Mouse (Mus musculus): ENCODE measurements around the gene C530008M17Rik. TPM values are rescaled to one million over a fixed set of nuclear protein-coding genes. Genes with fewer than 3 reads are reported as not detected.

The C530008M17Rik gene
- total RNA-seq, 2 experiments from 2014 or later, result 2.4 to 2.7 TPM

- DNase-seq, result no peak
- intact Hi-C loops (cut with DNase I), result no loop called here
Measured at GRCm38 (mm10) chr5:76698187-76698586, 41.9 kb downstream of the C530008M17Rik start.

- intact Hi-C loops (cut with DNase I), result no loop called here
- DNase-seq, result no peak
Measured at GRCm38 (mm10) chr5:76701127-76701853, 45.0 kb downstream of the C530008M17Rik start.

DNA sequence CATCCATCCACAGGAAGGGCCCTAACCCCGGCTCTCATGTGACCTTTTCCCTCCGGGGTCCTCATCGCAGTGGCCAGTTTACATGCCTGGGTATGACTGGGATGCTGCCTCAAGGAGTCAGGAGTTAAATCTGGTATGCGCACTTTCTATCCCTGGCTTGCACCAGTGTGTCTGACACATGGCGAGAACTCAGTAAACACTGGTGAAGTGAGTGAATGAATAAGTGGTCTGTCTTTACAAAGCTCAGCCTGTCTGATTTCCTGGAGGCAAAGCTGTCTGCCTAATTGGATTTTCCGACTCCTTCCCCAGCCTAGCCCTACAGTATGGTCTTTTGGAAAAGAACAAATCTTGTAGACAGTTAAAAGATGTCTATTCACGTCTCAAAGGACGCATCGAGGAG lies 45.8 kb downstream of the C530008M17Rik start:
- intact Hi-C loops (cut with DNase I), result no loop called here
- no peak for DNase-seq

DNA sequence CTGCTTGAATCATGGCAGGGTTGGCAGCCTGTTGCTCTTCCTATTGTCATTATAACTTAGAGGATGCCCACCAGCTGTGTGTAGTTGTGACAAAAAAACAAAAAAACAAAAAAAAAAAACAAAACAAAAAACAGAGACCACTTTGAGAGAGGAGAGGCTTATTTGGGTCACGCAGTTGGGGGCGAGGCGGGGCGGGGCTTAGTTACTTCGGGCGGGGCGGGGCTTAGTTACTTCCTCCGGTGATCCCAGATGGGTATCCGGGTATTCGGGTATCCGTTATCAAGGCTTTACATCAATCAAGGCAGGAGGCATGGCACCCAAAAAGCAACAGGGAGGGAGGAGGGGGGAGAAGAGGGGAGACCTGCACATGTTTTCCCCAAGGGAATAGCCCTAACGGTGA lies 46.3 kb downstream of the C530008M17Rik start:
- intact Hi-C loops (cut with DNase I), result no loop called here
- no peak for DNase-seq

DNA sequence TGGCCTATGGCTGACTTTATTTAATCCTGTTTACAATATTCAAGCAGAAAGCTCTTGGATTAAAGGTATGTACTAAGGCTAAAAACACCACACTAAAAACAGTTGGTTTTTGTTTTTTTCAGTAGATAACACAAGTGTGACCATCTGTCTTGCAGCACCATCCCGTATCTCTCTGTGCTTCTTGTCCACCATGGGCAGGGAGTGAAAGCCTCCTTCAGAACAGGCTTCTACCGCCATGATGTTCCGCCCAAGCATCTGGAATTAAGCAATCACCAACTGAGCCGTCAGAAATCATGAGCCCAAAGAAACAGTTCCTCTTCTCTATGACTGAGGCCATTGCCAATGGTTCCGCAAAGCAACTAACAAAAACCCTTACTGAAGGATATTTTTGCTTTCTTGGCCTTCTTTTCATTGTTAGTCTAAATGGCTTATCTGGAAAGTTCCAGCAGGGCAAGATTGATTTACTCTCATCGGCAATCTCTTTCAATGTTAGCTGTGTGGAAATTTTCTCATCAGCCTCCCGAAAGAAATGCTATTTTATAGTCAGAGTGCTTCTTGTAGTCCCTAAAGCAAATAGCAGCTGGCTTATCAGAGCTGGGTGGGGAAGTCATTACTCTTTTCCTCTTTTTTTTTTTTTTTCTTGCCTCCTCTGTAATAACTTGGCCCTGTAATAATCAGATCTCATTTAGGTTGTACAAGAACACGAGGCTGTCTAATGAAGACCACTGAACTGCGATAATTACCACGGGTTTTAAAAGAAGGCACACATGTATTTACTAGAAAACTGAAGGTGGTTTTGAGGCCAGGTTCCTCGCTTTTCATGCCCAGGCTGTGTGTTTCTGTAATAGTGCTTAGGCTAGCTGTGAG lies 49.2 kb downstream of the C530008M17Rik start:
- intact Hi-C loops (cut with DNase I), result no loop called here
- DNase-seq, result no peak

DNA sequence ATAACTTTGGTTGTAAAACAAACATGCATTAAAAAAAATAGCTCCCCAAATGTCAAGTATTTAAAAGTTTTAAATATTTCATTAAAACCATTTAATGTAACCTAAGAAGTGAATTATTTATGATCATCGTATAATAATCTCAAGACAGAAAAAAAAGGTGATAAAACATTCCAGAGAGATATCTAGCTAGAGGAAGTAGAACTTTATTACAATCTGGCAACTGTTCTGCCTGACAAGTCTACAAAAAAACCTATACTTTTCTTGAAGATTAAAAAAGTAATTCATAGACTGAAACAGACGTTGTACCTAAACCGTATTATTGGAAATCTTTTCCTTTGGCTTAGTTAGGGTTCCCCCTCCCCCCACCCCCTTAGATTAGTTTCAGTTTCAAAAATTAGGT lies 50.8 kb downstream of the C530008M17Rik start:
- intact Hi-C loops (cut with DNase I), result no loop called here
- DNase-seq, result no peak

GRCm38 (mm10) chr5:76708004-76708403 lies 51.7 kb downstream of the C530008M17Rik start:
- DNase-seq, result no peak
- intact Hi-C loops (cut with DNase I), result no loop called here

- intact Hi-C loops (cut with DNase I), result no loop called here
- no peak for DNase-seq
Measured at GRCm38 (mm10) chr5:76713743-76714142, 57.4 kb downstream of the C530008M17Rik start.

DNA sequence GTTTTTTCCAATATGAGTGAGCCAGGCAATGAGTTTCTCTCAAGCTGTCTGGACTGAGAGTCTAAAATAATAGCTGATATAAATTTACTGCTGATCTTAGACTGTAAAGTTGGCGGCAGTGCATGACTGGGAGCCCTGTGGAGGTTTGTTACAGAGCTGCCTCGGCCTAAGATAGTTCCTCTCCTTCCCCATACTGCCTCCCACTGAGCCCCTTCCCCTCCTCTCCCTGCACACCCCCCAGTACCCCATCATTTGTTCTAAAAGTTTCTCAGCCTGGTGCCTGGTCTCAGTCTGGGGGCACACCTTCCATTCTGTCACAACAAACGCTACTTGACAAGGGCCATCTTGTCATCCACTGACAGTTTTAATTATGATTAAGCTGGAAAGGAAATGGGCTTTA lies 63.6 kb downstream of the C530008M17Rik start:
- DNase-seq, result no peak
- intact Hi-C loops (cut with DNase I), result no loop called here

- intact Hi-C loops (cut with DNase I), result no loop called here
- DNase-seq, result no peak
Measured at GRCm38 (mm10) chr5:76724878-76725277, 68.6 kb downstream of the C530008M17Rik start.

DNA sequence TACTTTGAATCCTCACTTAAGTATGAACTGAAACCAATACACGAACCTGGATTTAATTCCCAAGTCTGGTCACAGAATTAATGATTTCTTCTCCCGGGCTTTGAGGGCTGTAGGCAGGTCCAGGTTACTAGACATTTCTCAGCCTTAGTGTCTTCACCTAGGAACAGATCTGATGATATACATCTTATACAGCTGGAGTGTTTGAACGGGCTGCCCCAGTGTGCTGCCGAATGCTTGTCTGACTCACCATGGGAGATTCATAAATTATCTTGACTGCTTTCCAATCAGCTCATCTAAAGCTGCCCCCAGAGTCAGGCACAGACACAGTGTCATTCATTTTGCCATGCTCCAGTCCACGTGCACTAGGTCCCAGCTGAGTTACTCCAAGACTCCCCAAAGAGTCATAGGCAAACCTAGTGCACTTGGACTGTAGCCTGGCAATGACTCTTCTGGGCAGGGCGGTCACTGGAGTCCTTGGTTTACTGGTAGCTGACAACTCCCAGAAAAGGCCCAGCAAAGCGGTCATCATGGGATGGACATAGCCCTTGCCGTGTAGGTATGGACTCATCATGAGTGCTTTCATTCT lies 70.3 kb downstream of the C530008M17Rik start:
- no peak for DNase-seq
- intact Hi-C loops (cut with DNase I), result no loop called here

DNA sequence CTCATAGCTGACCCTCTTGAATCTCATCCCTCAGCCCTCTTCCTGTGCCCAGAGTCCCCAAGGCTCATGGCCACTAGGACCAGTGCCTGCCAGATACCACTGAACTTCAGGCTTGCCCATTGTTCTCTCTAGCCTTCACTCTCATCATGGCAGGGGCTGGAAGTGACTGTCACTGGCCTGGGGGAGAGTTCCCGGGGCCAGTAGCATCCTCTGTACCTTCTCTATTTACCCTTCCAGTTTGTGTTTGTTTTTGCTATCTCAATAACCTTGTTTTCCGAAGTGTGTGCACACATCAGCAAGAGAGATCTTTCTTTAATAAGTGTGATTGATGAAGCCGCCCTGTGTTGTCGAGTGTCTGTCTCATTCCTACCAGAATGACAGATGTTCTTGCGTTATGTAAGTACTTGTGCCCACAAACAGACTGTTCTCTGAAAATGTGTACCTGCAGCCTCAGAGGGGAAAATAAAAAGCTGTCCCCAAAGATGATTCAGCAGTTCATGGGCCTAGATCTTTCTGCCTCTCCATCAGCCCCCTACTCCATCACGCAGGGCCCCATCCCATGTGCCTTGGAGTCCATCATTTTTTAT lies 76.8 kb downstream of the C530008M17Rik start:
- intact Hi-C loops (cut with DNase I), result no loop called here
- no peak for DNase-seq

GRCm38 (mm10) chr5:76741463-76741862 lies 85.2 kb downstream of the C530008M17Rik start:
- intact Hi-C loops (cut with DNase I), result no loop called here
- no peak for DNase-seq

DNA sequence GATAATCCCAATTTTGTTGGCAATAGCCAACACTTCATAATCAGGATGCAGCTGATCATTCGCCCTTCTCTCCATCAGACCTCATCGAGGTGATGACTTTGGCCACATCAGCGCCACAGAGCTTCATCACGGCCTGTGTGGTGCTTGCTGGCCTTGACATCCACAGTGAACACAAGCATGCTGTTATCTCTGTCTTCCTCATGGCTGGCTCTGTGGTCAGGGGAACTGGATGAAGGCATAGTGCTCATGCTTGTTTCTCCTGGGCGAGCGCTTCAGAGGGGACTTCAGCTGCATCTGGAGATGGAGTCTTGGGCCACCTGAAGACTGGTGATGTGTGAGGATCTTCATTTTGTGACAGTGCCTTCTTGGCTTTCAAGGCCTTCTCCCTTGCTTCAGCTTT lies 85.8 kb downstream of the C530008M17Rik start:
- DNase-seq, result no peak
- intact Hi-C loops (cut with DNase I), result no loop called here

- intact Hi-C loops (cut with DNase I), result no loop called here
- no peak for DNase-seq
Measured at GRCm38 (mm10) chr5:76744737-76745209, 88.5 kb downstream of the C530008M17Rik start.

DNA sequence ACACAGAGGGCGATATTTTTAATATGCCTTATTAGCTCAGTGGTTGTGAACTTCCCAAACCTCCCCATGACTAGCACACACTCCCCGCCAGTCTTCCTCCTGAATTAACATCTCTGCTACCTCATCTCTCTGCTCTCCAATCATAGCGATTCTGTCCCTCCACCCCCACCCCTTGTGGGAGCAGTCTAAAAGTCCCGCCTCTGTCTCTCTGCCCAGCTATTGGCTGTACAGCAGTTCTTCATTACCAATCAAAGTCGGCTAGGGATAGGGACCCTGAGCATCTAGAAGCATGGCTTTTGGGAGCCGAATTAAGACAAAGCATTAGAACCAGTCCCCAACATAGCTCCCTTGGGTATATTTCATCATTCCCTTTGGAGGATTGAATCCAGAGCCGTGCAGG lies 91.5 kb downstream of the C530008M17Rik start:
- intact Hi-C loops (cut with DNase I), result no loop called here
- DNase-seq, result no peak

- intact Hi-C loops (cut with DNase I), result no loop called here
- no peak for DNase-seq
Measured at GRCm38 (mm10) chr5:76752351-76752750, 96.0 kb downstream of the C530008M17Rik start.

DNA sequence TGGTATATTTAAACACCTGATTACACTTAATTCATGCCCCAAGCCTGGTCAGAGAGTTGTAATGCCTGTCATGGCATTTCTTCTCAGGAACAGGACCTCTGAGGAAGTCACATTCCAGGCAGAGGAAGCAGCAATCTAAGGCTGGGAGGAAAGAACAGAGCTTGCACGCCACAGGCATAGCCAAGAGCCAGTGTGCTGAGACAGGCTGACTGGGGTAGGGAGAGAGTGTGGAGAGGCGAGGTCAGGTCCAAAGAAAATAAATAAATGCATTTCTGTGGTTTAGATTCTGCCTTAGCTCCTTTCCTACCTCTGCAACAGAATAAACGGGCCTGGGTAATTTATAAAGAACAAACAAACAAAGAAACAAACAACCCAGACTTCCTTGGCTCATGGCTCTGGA lies 104.0 kb downstream of the C530008M17Rik start:
- no peak for DNase-seq
- intact Hi-C loops (cut with DNase I), result no loop called here

DNA sequence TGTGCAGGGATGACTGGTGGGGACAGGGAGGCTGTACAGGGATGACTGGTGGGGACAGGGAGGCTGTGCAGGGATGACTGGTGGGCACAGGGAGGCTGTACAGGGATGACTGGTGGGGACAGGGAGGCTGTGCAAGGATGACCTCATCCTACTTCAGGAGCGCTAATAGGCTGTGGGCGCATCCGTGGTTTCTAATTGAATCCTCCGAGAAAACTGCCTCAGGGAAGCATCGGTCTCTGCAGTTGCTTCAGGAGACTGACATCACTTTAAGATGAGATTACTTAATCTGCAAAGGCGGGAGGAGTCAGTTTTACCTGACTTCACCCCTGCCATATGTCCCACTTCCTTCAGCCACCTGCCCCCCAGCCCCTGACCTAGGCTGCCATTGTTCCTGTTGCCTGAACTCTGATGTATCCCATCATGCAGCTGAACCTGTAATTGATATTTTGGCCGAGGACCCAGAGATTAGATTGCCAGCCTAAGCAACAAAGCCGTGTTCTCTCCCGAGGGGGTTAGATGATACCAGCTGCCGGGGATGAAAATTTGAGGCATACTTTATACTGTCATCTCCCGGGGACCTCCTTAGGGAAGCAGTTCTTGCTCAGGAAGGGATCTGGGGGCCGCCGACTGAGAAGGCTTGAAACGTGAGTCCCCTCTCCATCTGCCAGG lies 105.9 kb downstream of the C530008M17Rik start:
- DNase-seq, result no peak
- intact Hi-C loops (cut with DNase I), result no loop called here

DNA sequence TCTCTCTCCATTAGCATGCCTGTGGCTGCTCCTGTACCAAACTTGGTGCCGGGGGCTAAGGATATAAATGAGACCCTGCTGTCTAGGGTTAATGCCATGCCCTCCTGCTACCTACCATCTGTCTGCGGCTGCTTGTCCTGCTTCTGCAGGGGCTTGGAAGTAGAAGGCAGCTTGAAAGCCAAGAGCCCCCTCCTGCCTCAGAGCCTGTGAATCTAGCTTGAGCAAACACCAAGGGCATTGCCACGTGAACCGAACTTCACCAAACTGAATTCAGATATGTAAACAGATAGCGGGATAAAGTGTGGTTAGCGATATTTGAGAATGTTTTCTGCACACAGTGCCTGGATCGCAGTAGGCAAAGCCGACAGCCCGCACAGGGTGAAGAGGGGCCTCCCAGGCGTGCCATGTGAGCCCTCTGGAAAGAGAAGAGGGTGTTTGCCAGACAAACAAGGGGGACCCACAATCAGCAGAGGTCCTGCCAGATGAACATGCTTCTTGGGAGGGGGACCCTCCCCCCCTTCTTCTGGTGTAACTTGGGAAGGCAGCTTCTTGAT lies 106.9 kb downstream of the C530008M17Rik start:
- intact Hi-C loops (cut with DNase I), result no loop called here
- no peak for DNase-seq

Measured in heart, postnatal 36 days (tissue).